Mouse (Mus musculus) cerebellum, adult 9-11 months (tissue): ENCODE measurements around the gene Ugt2b37.
"Not testable (repeated sequence)": the region's sequence is repeated elsewhere in the genome, so short reads cannot be mapped to it uniquely, and the experiment has no call there.

Experiments
- DNase-seq: peaks from one replicate; pipeline ENCODE4 v3.0.0; 2022

Gene Ugt2b37

DNA sequence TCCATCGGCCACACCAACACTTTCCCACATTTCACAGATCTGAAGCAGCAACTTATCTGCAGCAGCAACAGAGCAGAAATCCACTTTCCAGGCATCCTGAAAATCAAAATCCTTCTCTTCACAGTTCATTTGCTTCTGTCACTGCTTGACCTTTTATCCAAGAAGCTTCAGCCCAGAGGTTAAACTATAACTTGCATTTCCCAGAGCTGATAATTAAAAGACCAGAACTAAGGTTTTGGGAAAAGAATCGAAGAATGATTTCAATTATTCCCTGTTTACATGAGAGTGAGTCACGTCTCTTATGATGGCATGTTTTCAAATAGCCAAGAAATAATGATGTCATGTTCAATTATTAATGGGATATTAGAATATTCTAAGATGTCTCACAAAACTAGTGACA, at the start of gene Ugt2b37:
Gene Ugt2b37, minus strand, starts transcription at position 129 of the 400 bp plus-strand sequence.
- DNase-seq, result not testable (repeated sequence)

DNA sequence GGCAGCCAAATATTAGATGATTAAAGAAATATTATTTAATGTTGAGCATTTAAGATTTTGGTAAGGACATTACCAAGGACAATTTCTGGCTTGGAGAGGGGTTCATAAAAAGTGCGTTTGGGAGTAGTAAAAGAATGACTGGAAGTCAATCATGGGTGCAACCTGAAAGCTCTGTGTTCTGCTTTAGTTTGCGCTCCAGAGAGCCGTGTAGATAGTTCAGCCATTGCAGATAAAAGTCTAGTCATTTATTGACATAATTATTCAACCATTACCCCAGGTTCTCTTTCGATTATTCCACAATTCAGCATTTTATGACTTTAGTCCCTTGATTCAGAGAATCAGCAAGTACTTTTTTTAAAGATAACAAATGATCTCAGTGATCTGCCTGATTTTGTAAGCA, 31.6 kb upstream of the Ugt2b37 start:
- not testable (repeated sequence) for DNase-seq

DNA sequence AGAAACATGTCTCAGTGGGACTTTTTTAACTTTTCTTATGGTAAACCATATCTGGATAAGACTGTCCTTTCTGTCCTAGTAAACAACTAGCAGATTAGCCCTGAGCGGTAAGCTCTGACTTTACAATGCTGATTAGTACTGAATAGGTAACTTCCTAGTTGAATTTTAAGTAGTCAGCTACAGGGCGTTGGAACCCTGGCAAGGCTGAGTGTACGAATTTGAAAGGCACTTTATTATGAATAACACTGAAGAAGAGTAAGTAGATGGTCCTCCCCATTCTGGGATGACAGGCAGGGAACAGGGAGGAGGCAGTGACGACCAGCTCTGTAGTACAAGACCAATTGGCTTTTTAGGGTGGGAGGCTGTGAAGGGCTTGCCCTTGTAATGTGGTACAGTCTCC, 21.4 kb upstream of the Ugt2b37 start:
- not testable (repeated sequence) for DNase-seq

DNA sequence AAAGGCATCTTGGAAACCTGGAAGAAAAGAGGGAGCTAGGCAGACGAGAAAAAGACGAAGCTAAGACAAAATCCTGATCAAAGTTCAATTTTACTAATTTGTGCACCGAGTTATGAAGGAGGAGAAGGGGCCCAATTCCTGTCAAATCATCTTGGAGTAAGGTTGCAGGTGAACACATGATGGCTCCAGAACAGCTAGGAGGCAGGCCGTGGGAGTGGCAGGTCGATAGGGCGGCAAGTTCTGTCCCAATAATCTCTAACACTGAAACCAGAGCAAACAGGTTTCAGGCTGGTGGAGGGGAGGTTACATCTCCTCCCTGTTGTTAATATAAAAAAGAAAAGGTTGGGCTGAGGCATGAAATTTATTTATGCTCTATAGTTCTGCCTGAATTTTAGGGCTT, 21.0 kb upstream of the Ugt2b37 start:
- no peak for DNase-seq

DNA sequence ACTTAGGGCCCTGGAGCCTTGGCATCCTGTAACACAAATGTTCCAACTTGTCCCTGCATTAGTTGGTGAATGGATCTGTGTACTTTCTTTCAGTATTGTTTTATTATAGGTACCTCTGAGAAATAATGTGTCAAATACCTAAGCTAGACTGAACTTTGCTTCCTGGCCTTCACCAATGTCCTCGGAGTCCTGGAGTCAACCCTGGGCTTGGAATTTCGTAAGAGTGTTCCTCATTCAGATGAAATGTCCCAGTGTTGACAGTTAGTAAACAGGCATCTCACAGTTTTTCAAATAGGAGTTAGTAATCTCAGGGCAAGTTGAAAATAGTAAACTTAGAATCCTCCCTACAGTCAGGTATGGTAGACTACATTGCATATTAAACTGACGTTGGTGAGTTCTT, 1.2 kb upstream of the Ugt2b37 start:
- DNase-seq, result no peak

DNA sequence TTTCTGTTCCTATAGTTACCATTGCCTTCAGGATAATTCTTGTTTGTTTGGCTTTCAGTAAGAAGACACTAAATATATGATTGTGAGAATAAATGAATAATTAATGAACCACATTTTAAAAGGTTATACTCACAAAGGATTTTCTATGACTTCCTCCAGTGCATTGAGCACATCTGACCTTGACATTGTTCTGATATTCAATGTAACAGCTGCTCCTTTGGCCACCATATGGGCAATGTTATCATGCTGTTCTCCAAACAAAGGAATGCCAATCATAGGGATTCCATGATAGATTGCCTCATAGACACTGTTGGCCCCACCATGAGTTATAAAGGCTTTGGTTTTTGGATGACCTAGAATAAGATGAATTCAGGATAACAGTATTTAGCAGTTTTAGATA, 12.5 kb downstream of the Ugt2b37 start:
- DNase-seq, result not testable (repeated sequence)

DNA sequence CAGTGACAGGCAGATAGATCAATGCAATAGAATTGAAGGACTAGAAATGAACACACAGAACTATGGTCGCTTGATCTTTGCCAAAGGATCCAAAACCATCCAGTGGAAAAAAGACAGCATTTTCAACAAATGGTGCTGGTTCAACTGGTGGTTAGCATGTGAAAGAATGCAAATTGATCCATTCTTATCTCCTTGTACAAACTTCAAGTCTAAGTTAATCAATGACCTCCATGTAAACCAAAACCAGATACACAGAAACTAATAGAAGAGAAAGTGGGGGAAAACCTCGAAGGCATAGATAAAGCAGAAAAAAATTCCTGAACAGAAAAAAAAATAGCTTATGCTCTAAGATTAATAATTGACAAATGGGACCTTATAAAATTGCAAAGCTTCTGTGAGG, 58.2 kb downstream of the Ugt2b37 start:
- not testable (repeated sequence) for DNase-seq
